Mouse (Mus musculus): ENCODE measurements around the gene Olfr1425. TPM values are rescaled to one million over a fixed set of nuclear protein-coding genes. Genes with fewer than 3 reads are reported as not detected.

Olfr1425 gene
- polyA plus RNA-seq, 1 experiment = not detected

DNA sequence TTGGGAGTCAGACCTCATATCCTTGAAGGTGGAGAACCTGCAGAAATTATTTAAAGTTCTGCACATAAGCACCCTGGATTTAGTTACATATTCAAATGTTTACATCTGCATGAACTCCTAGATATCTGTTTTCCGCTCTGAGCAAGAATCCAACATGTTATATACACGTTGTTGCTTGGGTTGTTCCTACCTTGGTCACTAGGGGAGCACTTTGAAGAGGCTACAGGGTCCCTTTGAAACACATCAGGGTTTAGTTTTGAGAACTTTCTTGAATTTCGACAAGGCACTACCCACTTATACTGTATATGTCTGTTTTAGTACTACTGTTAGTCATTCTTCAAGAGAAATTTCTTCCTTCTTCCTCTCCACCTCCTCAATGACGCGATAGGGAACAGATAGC is 34.4 kb downstream of the Olfr1425 start:
- H3K27ac ChIP-seq (ENCODE audit: insufficient read depth, low read depth, low read length) = no peak overlapping the region
- no peaks in the 10 kb centered on the region for H3K4me1 ChIP-seq (ENCODE audit: control insufficient read depth, insufficient read depth, low read length)
- 93% methylated on average over 5 of the region's 5 CpGs for WGBS
- no peak overlapping the region for H3K4me3 ChIP-seq (ENCODE audit: insufficient read depth, low read depth, low read length)
- TF ChIP-seq CTCF (IDR thresholded peaks at IDR 0.05; ENCODE audit: insufficient read depth, low read depth, low read length) = no peak
- TF ChIP-seq POLR2A (IDR thresholded peaks at IDR 0.05; ENCODE audit: insufficient read depth, low read depth, low read length) = no peak

DNA sequence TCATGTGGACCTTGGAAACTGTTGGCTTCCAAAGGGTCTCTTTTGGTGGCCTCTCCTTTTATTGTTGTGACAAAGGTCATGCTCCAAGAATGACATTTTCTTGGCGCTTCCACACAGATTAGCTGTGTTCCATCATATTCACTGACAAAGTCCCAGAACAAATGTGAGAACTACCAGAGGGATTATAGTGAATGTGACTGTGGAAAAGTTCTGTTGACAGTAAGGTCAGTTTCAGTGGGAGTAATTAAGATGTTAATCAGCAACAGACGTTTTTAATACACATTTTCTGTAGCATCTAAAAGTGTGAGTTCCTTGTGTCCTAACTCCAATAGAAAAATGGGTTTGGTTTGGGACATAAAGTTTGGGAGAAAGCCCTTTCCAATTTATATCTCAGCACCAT is 36.3 kb downstream of the Olfr1425 start, which contains the start of gene Olfr1423:
Olfr1423 (minus strand) TSS at position 101 of the 400 bp plus-strand sequence.
- no peaks in the 10 kb centered on the region for H3K4me1 ChIP-seq (ENCODE audit: control insufficient read depth, insufficient read depth, low read length)
- no peak within 1 kb of the TSS for H3K4me3 ChIP-seq (ENCODE audit: insufficient read depth, low read depth, low read length)
- H3K27ac ChIP-seq (ENCODE audit: insufficient read depth, low read depth, low read length) = no peak within 1 kb of the TSS
- WGBS = 63% methylated on average over 2 of the region's 2 CpGs
- TF ChIP-seq POLR2A (IDR thresholded peaks at IDR 0.05; ENCODE audit: insufficient read depth, low read depth, low read length) = no peak
- no peak for TF ChIP-seq CTCF (IDR thresholded peaks at IDR 0.05; ENCODE audit: insufficient read depth, low read depth, low read length)

DNA sequence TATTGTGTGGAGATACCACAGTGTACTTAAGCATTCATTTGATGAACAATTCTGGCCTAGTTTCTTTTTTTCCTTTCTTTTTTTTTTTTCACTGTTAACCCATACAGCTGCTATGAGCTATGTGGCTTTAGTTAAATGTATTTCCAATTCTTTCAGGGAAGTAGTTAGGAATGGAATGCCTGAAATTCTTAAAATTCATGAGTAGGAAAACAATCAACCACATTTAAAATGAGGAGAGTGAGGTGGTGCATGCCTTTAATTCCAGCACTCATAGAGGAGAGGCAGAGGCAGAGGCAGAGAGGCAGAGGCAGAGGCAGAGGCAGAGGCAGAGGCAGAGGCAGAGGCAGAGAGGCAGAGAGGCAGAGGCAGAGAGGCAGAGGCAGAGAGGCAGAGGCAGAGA is 39.8 kb downstream of the Olfr1425 start:
- no peak for TF ChIP-seq CTCF (IDR thresholded peaks at IDR 0.05; ENCODE audit: insufficient read depth, low read depth, low read length)
- TF ChIP-seq POLR2A (IDR thresholded peaks at IDR 0.05; ENCODE audit: insufficient read depth, low read depth, low read length) = no peak
- H3K4me3 ChIP-seq (ENCODE audit: insufficient read depth, low read depth, low read length) = no peak overlapping the region
- H3K27ac ChIP-seq (ENCODE audit: insufficient read depth, low read depth, low read length) = no peak overlapping the region
- H3K4me1 ChIP-seq (ENCODE audit: control insufficient read depth, insufficient read depth, low read length) = no peaks in the 10 kb centered on the region

DNA sequence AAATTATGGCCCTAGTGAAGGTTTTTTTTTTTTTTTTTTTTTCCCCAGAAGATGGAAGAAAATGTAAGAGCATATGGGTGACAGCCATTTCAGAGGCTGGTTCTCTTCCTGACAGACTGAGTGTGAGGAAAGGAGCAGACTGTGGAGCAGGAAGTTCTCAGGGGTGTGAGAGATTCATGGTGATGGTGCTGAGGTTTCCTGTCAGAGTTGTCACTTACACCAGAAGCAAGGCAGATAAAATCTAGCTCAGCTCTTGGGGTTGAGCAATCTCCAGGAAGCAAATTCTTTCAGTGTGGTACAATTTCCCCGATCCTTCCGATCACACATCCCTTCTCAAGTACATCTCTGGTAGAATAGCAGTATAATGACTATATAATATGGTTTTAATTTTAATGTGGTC is 50.9 kb downstream of the Olfr1425 start:
- H3K4me3 ChIP-seq (ENCODE audit: insufficient read depth, low read depth, low read length) = no peak overlapping the region
- TF ChIP-seq POLR2A (IDR thresholded peaks at IDR 0.05; ENCODE audit: insufficient read depth, low read depth, low read length) = no peak
- TF ChIP-seq CTCF (IDR thresholded peaks at IDR 0.05; ENCODE audit: insufficient read depth, low read depth, low read length) = no peak
- no peaks in the 10 kb centered on the region for H3K4me1 ChIP-seq (ENCODE audit: control insufficient read depth, insufficient read depth, low read length)
- 82% methylated on average over 2 of the region's 2 CpGs for WGBS
- H3K27ac ChIP-seq (ENCODE audit: insufficient read depth, low read depth, low read length) = no peak overlapping the region

DNA sequence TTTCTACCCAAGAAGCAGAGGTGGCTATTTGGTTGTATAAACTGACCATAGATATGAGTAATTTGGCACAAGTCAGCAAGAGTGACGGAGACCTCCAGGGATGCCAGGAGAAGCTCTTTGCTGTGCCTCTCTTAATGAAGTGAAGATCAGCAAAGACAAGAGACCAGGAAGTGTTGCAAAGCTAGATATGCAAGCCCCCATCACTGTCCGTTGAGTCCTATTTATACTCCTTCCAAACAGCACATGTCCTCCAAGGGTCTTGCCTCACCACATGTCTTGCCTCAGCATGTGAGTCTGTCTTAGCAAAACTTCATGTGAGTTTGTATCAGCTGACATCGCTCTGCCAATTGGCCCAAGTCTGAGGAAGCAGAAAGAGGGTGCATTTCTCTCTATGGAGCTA is 52.2 kb downstream of the Olfr1425 start:
- TF ChIP-seq POLR2A (IDR thresholded peaks at IDR 0.05; ENCODE audit: insufficient read depth, low read depth, low read length) = no peak
- TF ChIP-seq CTCF (IDR thresholded peaks at IDR 0.05; ENCODE audit: insufficient read depth, low read depth, low read length) = no peak
- Histone ChIP-seq H3K4me3 (ENCODE audit: insufficient read depth, low read depth, low read length) (no peak overlapping the region), H3K27ac (ENCODE audit: insufficient read depth, low read depth, low read length) (no peak overlapping the region), H3K4me1 (ENCODE audit: control insufficient read depth, insufficient read depth, low read length) (no peaks in the 10 kb centered on the region)
- 92% methylated on average over 3 of the region's 3 CpGs for WGBS

DNA sequence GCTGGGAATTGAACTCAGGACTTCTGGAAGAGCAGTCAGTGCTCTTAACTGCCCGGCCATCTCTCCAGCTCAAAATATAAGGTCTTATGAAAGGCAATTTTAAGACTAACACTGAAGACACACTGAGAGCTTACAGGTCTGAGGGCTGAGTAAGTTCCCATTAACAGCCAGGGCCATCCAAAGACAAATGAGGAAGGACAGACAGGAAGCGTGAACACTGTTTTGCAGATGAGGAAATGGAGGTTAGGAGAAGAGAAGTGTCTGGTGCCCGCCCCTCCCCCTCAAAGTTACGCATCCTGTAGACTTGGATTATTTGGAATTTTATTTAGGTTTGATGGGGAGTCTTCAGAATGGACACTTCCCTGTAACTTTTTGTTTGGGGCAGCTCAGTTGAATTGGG is 53.4 kb downstream of the Olfr1425 start:
- WGBS = 88% methylated on average over 4 of the region's 4 CpGs
- Histone ChIP-seq H3K4me3 (ENCODE audit: insufficient read depth, low read depth, low read length) (no peak overlapping the region), H3K27ac (ENCODE audit: insufficient read depth, low read depth, low read length) (no peak overlapping the region), H3K4me1 (ENCODE audit: control insufficient read depth, insufficient read depth, low read length) (no peaks in the 10 kb centered on the region)
- TF ChIP-seq POLR2A (IDR thresholded peaks at IDR 0.05; ENCODE audit: insufficient read depth, low read depth, low read length) (no peak), CTCF (IDR thresholded peaks at IDR 0.05; ENCODE audit: insufficient read depth, low read depth, low read length) (no peak)

Other genes starting within 250 kb of the Olfr1425 start
- not detected in 2 replicates for gene Olfr1417, start 238.5 kb downstream of the Olfr1425 start, polyA plus RNA-seq (2012; ENCODE audit: insufficient read depth, insufficient read length, low replicate concordance, missing spikeins)
- not detected in 2 replicates for gene Olfr1418, start 216.7 kb downstream of the Olfr1425 start, polyA plus RNA-seq (2012; ENCODE audit: insufficient read depth, insufficient read length, low replicate concordance, missing spikeins)
- gene Olfr1419, start 202.6 kb downstream of the Olfr1425 start, polyA plus RNA-seq (2012; ENCODE audit: insufficient read depth, insufficient read length, low replicate concordance, missing spikeins) = not detected in 2 replicates
- gene Olfr1420, start 191.2 kb downstream of the Olfr1425 start, polyA plus RNA-seq (2012; ENCODE audit: insufficient read depth, insufficient read length, low replicate concordance, missing spikeins) = not detected in 2 replicates
- not detected in 2 replicates for gene Patl1, start 165.3 kb downstream of the Olfr1425 start, polyA plus RNA-seq (2012; ENCODE audit: insufficient read depth, insufficient read length, low replicate concordance, missing spikeins)
- 158 TPM in 1 of 2 replicates, not detected in the other for gene Osbp, start 111.8 kb downstream of the Olfr1425 start, polyA plus RNA-seq (2012; ENCODE audit: insufficient read depth, insufficient read length, low replicate concordance, missing spikeins)
- not detected in 2 replicates for gene Olfr1423, start 36.4 kb downstream of the Olfr1425 start, polyA plus RNA-seq (2012; ENCODE audit: insufficient read depth, insufficient read length, low replicate concordance, missing spikeins)
- gene Olfr1424, start 15.0 kb downstream of the Olfr1425 start, polyA plus RNA-seq (2012; ENCODE audit: insufficient read depth, insufficient read length, low replicate concordance, missing spikeins) = not detected in 2 replicates
- not detected in 2 replicates for gene Olfr1426, start 14.3 kb upstream of the Olfr1425 start, polyA plus RNA-seq (2012; ENCODE audit: insufficient read depth, insufficient read length, low replicate concordance, missing spikeins)
- gene Olfr1427, start 25.6 kb upstream of the Olfr1425 start, polyA plus RNA-seq (2012; ENCODE audit: insufficient read depth, insufficient read length, low replicate concordance, missing spikeins) = not detected in 2 replicates
- gene Olfr1428, start 38.2 kb upstream of the Olfr1425 start, polyA plus RNA-seq (2012; ENCODE audit: insufficient read depth, insufficient read length, low replicate concordance, missing spikeins) = not detected in 2 replicates
- not detected in 2 replicates for gene Olfr76, start 45.5 kb upstream of the Olfr1425 start, polyA plus RNA-seq (2012; ENCODE audit: insufficient read depth, insufficient read length, low replicate concordance, missing spikeins)
- gene Olfr1555-ps1, start 92.4 kb upstream of the Olfr1425 start, polyA plus RNA-seq (2012; ENCODE audit: insufficient read depth, insufficient read length, low replicate concordance, missing spikeins) = not detected in 2 replicates
- gene Olfr1431, start 122.9 kb upstream of the Olfr1425 start, polyA plus RNA-seq (2012; ENCODE audit: insufficient read depth, insufficient read length, low replicate concordance, missing spikeins) = not detected in 2 replicates
- gene Olfr1432, start 154.9 kb upstream of the Olfr1425 start, polyA plus RNA-seq (2012; ENCODE audit: insufficient read depth, insufficient read length, low replicate concordance, missing spikeins) = not detected in 2 replicates
- gene Olfr262, start 163.9 kb upstream of the Olfr1425 start, polyA plus RNA-seq (2012; ENCODE audit: insufficient read depth, insufficient read length, low replicate concordance, missing spikeins) = not detected in 2 replicates
- gene Olfr235, start 183.3 kb upstream of the Olfr1425 start, polyA plus RNA-seq (2012; ENCODE audit: insufficient read depth, insufficient read length, low replicate concordance, missing spikeins) = not detected in 2 replicates
- not detected in 2 replicates for gene Olfr1434, start 202.1 kb upstream of the Olfr1425 start, polyA plus RNA-seq (2012; ENCODE audit: insufficient read depth, insufficient read length, low replicate concordance, missing spikeins)
- gene Olfr1436, start 221.4 kb upstream of the Olfr1425 start, polyA plus RNA-seq (2012; ENCODE audit: insufficient read depth, insufficient read length, low replicate concordance, missing spikeins) = not detected in 2 replicates
- not detected in 2 replicates for gene Olfr1437, start 247.4 kb upstream of the Olfr1425 start, polyA plus RNA-seq (2012; ENCODE audit: insufficient read depth, insufficient read length, low replicate concordance, missing spikeins)